Mouse (Mus musculus) heart, adult 2 months (tissue): ENCODE measurements around the gene Sphk1. TPM values are rescaled to one million over a fixed set of nuclear protein-coding genes. Genes with fewer than 3 reads are reported as not detected.

Experiments
- DNase-seq, 2 experiments: peaks; one replicate each; pipeline ENCODE4 v3.0.0; 2021
- H3K27ac ChIP-seq: fragments of 200-600 bp; 2 replicates; pipeline ENCODE4 v1.8.1; 2022
- H3K27me3 ChIP-seq: fragments of 200-500 bp; 2 replicates; pipeline ENCODE4 v1.6.1; 2012; ENCODE audit warnings: mild to moderate bottlenecking, low read length, inconsistent platforms, mixed read lengths; ENCODE audit not compliant: control insufficient read depth, insufficient read depth
- H3K36me3 ChIP-seq: fragments of 200-500 bp; 2 replicates; pipeline ENCODE4 v1.6.1; 2012; ENCODE audit warnings: low read length, inconsistent platforms; ENCODE audit not compliant: control insufficient read depth, insufficient read depth
- H3K4me1 ChIP-seq: fragments of 200-500 bp; 2 replicates; pipeline ENCODE4 v1.6.1; 2011; ENCODE audit warnings: low read length; ENCODE audit not compliant: control insufficient read depth, insufficient read depth
- H3K4me3 ChIP-seq: fragments of 200-600 bp; 2 replicates; pipeline ENCODE4 v1.8.1; 2022
- H3K79me2 ChIP-seq: fragments of 200-500 bp; replicated peaks from 2 replicates; pipeline ENCODE4 v1.6.1; 2012; ENCODE audit warnings: mild to moderate bottlenecking, inconsistent platforms, low read length, moderate library complexity, mixed read lengths; ENCODE audit not compliant: control insufficient read depth, insufficient read depth
- H3K9ac ChIP-seq: fragments of 200-500 bp; 2 replicates; pipeline ENCODE4 v1.6.1; 2012; ENCODE audit warnings: low read depth, mild to moderate bottlenecking, control low read depth, inconsistent platforms, low read length, mixed read lengths
- CTCF ChIP-seq: fragments of 200-600 bp; IDR thresholded peaks from 2 replicates; pipeline ENCODE4 v1.8.1; 2022; ENCODE audit warnings: antibody characterized with exemption, mild to moderate bottlenecking, moderate library complexity
- EP300 ChIP-seq: fragments of 200-500 bp; IDR thresholded peaks from 2 replicates; pipeline ENCODE4 v1.6.1; 2011; ENCODE audit warnings: low read depth, low read length, control low read depth; ENCODE audit not compliant: insufficient read depth
- POLR2A ChIP-seq: fragments of 200-500 bp; IDR thresholded peaks from 2 replicates; pipeline ENCODE4 v1.6.1; 2011; ENCODE audit warnings: mild to moderate bottlenecking, low read depth, low read length, control low read depth; ENCODE audit not compliant: insufficient read depth
- WGBS: fragments of 180-500 bp; shearing (Covaris S2); methylation state at CpG from one replicate; pipeline ENCODE4 v1.1.7; 2018; 5-methylcytosine and 5-hydroxymethylcytosine counted together
- intact Hi-C: fragments of 180-260 bp; cut with DNase I; formaldehyde crosslinking; loops from one replicate; pipeline ENCODE4 v1.15.1; 2025
- polyA plus RNA-seq: library from polyadenylated mRNA; depleted of rRNA; stranded (reverse); fragments of >200 nt; gene quantifications from 2 replicates; pipeline ENCODE4 v1.2.3, GENCODE M21; 2012
- total RNA-seq, 2 experiments: library from RNA; stranded (reverse); gene quantifications; 2 replicates each; pipeline ENCODE4 v1.2.3; 2021

Sphk1 gene
- total and polyA plus RNA-seq, 3 experiments, result 0.98 to 3.2 (median 1.1) TPM

DNA sequence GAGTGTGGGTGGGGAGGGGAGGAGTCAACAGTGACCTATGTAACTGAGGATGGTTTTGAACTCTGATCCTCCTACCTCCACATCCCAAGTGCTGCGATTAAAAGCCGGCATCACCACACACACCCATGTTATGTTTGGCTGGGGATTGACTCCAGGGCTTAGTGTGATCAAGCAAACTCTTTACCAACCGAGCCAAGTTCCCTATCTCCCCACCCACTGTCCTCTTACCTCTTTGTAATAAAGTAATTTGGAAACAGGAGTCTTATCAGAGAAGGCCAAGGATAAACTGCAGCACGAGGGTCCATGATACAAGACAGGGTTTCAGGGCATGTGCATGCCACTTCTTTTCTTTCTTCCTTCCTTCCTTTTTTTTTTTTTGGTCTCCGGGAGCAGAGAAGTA is 37.5 kb upstream of the Sphk1 start:
- 53% methylated on average over 5 of the region's 5 CpGs for WGBS
- no peak for DNase-seq
- H3K4me3 ChIP-seq, result no peak overlapping the region
- no peaks in the 10 kb centered on the region for H3K36me3 ChIP-seq
- H3K9ac ChIP-seq, result no peak overlapping the region
- no peak for TF ChIP-seq CTCF
- TF ChIP-seq EP300, result no peak
- TF ChIP-seq POLR2A, result no peak
- no peak overlapping the region; the same call in 1 of the 2 replicates for H3K27ac ChIP-seq
- no peaks in the 10 kb centered on the region for H3K27me3 ChIP-seq
- peaks cover 6% of the 10 kb centered on the region for H3K4me1 ChIP-seq
- H3K79me2 ChIP-seq, result no peaks in the 10 kb centered on the region
- intact Hi-C loops, result loop anchor here (5.0 to 10.0 kb wide), 3 partner anchors 39 to 322 kb away; partner anchors contain the start of genes Rhbdf2 and Sphk1

DNA sequence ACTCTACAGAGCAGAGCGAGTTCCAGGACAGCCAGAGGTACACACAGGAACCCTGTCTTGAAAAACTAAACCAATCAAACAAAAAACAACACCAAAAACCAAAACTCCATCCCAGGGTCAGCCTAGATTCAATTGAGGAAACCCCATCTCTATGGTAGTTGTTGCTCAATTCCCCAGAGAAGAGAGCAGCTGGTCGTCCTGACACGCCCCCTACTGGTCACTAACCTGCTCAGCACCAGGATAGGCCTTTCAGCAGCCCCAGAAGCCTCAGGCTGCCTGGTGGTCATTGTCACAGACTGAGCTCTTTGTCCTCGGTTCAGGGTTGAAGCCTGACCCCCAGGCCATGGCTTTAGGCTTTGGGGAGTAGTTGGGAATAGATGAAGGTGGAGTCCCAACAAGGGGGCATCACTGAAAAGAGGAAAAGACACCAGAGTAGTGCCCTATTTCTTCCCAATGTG is 36.9 kb upstream of the Sphk1 start, which contains the start of gene Prpsap1:
Gene Prpsap1 (minus strand): TSS at position 408 of the 458 bp plus-strand sequence.
- DNase-seq, result peak; percentile 62 to 63
- H3K36me3 ChIP-seq, result no peaks in the 10 kb centered on the region
- peaks cover 6% of the 10 kb centered on the region for H3K4me1 ChIP-seq
- intact Hi-C loops, result loop anchor here (5.0 to 10.0 kb wide), 3 partner anchors 38 to 321 kb away; partner anchors contain the start of genes Rhbdf2 and Sphk1
- no peak within 1 kb of the TSS for H3K4me3 ChIP-seq
- H3K79me2 ChIP-seq, result no peaks in the 10 kb centered on the region
- H3K27me3 ChIP-seq, result no peaks in the 10 kb centered on the region
- WGBS, result 31% methylated on average over 4 of the region's 4 CpGs
- H3K27ac ChIP-seq, result peak within 1 kb of the TSS; percentile 51
- H3K9ac ChIP-seq, result no peak within 1 kb of the TSS
- peak; percentile 80 for TF ChIP-seq CTCF
- no peak for TF ChIP-seq POLR2A
- 0 out of 2 replicates have a peak, but pooled peaks have one; percentile 44 for TF ChIP-seq EP300

DNA sequence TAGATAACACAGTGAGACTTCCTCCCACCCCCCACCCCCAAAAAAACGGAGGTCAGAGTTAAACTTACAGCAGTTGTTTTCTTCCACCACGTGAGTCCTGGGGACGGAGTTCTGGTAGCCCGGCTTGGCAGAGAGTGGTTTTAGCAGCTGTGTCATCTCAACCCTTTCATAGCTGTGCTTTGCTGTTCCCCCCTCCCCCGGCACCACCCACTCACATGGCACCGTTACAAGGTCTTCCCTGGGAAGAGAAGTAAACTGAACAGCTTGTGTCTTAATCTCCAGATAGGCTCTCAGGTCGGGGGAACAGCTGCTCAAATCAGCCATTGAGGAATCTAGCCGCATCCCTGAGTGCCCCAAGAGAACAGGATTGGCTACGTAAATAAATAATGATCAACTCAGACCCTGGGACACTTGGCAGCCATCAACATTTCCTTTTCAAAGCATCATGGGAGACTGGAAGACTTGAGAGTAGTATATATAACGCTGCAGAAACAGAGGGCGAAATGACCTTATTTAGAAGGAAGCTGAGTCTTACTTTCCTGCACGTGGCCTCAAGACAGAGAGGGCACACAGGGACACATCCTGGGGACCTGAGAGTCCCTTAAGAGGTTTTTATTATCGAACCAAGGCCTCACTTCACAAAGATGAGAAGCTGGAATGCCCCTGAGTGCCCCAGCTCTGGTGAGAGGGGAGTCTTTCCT is 36.1 kb upstream of the Sphk1 start:
- Histone ChIP-seq H3K79me2 (no peaks in the 10 kb centered on the region), H3K9ac (no peak overlapping the region), H3K36me3 (no peaks in the 10 kb centered on the region), H3K4me3 (no peak overlapping the region), H3K27ac (peak overlapping the region; percentile 51), H3K4me1 (peaks cover 4% of the 10 kb centered on the region), H3K27me3 (no peaks in the 10 kb centered on the region)
- TF ChIP-seq POLR2A (no peak), CTCF (no peak), EP300 (no peak)
- intact Hi-C loops, result loop anchor here (5.0 to 10.0 kb wide), 3 partner anchors 38 to 320 kb away; partner anchors contain the start of genes Rhbdf2 and Sphk1
- 42% methylated on average over 13 of the region's 13 CpGs for WGBS
- peak; percentile 80 to 83 for DNase-seq

DNA sequence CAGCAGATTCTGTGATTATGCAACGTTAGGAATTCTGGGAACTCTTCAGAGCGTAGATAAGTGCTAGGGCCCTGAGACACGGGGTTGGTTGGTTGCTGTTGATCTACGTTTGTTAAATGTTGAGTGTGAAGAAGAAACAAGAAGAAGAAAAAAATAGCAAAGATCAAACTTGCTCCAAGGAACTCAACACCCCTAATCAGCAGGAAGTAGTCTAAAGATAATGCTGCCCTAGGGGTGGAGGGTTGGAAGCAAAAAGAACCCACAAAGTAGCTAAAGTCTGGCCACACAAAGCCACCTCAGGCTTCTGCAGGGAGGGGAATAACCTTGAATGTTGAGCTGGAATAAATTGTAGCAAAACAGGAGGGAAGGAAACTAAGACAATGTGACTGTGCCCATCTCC is 33.4 kb upstream of the Sphk1 start:
- Histone ChIP-seq H3K27me3 (no peaks in the 10 kb centered on the region), H3K9ac (no peak overlapping the region), H3K4me1 (peaks cover 4% of the 10 kb centered on the region; the same call in 1 of the 2 replicates), H3K36me3 (no peaks in the 10 kb centered on the region), H3K79me2 (no peaks in the 10 kb centered on the region), H3K27ac (no peak overlapping the region), H3K4me3 (no peak overlapping the region)
- WGBS, result 62% methylated on average over 4 of the region's 4 CpGs
- no peak for DNase-seq
- no peak for TF ChIP-seq EP300
- TF ChIP-seq POLR2A, result no peak
- no peak for TF ChIP-seq CTCF
- intact Hi-C loops, result loop anchor here (10.0 kb wide), 1 partner anchor 317 kb away; no protein-coding TSS in a partner anchor

DNA sequence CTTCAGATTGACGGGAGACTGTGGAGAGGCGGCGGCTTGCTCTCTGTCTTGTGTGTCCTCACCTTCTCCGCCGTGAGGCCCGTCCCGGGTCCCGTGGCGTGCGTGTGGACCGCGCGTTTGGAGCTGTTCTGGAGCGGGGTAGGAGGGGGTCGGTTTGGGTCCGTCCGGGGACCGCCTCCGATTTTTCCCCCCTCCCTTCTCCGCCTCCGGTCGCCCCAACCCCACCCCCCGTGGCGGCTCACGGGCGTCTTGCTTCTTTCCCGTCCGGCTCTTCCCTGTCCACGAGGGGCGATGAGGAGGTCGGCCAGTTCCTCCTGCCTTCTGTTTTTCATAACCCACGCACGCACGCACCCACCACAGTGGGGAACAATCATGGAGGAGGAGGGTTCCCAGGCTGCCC is 32.1 kb upstream of the Sphk1 start:
- Histone ChIP-seq H3K9ac (no peak overlapping the region), H3K27ac (no peak overlapping the region), H3K36me3 (no peaks in the 10 kb centered on the region), H3K27me3 (no peaks in the 10 kb centered on the region), H3K4me1 (peaks cover 4% of the 10 kb centered on the region; the same call in 1 of the 2 replicates), H3K79me2 (no peaks in the 10 kb centered on the region), H3K4me3 (no peak overlapping the region)
- no peak for DNase-seq
- intact Hi-C loops, result loop anchor here (10.0 kb wide), 1 partner anchor 316 kb away; no protein-coding TSS in a partner anchor
- no peak for TF ChIP-seq EP300
- no peak for TF ChIP-seq CTCF
- 18% methylated on average over 34 of the region's 34 CpGs for WGBS

DNA sequence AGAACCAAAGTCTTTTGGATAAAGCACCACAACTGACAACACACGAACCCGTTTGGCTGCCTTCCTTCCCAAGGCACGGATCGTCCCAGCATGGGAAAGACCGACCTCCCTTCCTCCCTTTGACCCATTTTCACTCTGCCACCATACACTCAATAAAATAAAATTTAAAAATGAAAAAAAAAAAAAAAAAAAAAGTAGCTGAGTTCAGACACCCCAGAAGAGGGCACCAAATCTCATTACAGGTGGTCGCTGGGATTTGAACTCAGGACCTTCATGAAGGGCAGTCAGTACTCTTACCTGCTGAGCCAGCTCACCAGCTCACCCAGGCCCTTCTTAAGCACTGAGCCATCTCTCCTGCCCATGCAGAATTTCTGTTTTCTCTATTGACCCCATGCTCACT is 31.7 kb upstream of the Sphk1 start:
- Histone ChIP-seq H3K4me1 (peaks cover 4% of the 10 kb centered on the region; the same call in 1 of the 2 replicates), H3K79me2 (no peaks in the 10 kb centered on the region), H3K27ac (no peak overlapping the region), H3K36me3 (no peaks in the 10 kb centered on the region), H3K27me3 (no peaks in the 10 kb centered on the region), H3K9ac (no peak overlapping the region), H3K4me3 (no peak overlapping the region)
- no peak for DNase-seq
- intact Hi-C loops, result loop anchor here (10.0 kb wide), 1 partner anchor 316 kb away; no protein-coding TSS in a partner anchor
- TF ChIP-seq CTCF, result no peak
- TF ChIP-seq EP300, result no peak
- no peak for TF ChIP-seq POLR2A
- 49% methylated on average over 6 of the region's 6 CpGs for WGBS
